Mouse (Mus musculus) heart, postnatal 36 days (tissue): Measurements from ENCODE around the gene Tac2. TPM values are rescaled to one million over a fixed set of nuclear protein-coding genes. Genes with fewer than 3 reads are reported as not detected.
A peak's percentile ranks its signal among the peaks of the same experiment; 100 is the strongest.
"Not testable (repeated sequence)": the region's sequence is repeated elsewhere in the genome, so short reads cannot be mapped to it uniquely, and the experiment has no call there.

Experiments
- DNase-seq, 2 experiments: peaks; one replicate each; pipeline ENCODE4 v3.0.0; 2021 to 2022
- intact Hi-C: fragments of 180-260 bp; cut with DNase I; formaldehyde crosslinking; loops from one replicate; pipeline ENCODE4 v1.15.1; 2025
- total RNA-seq, 2 experiments: library from RNA; stranded (reverse); gene quantifications; 2 replicates each; pipeline ENCODE4 v1.2.3; 2021

Gene Tac2
- total RNA-seq, 2 experiments from 2014 or later, result not detected

DNA sequence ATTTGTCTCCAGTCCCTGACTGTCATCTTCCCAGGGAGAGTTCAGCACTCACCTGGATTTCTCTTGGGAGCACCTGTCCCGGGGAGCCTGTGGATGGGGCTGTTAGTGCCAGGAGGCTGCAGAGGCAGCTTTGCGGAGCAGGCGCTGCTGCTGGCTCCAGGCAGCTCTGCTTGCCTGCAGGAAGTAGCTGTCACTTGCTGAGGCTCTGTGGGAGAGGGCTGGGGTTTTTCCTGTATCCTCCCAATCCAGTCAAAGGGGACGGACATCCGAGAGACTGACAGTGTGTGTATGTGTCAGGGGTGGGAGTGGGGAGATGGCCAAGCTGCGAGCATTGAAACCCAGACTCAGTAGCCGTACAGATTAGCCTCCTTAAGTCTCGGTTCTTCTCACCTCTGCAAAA lies 27.3 kb downstream of the Tac2 start, which contains the start of gene Gpr182:
Gene Gpr182 (minus strand): TSS at position 185 of the 400 bp plus-strand sequence.
- intact Hi-C loops, result loop anchor here (5.0 kb wide), 1 partner anchor 109 kb away; the partner anchor contains the start of gene Stat6
- DNase-seq, result peak; percentile 38 to 43

- intact Hi-C loops, result loop anchor here (5.0 kb wide), 1 partner anchor 112 kb away; the partner anchor contains the start of gene Stat6
- no peak for DNase-seq
These were observed 30.4 kb downstream of the Tac2 start for GRCm38 (mm10) chr10:127754566-127755166.

DNA sequence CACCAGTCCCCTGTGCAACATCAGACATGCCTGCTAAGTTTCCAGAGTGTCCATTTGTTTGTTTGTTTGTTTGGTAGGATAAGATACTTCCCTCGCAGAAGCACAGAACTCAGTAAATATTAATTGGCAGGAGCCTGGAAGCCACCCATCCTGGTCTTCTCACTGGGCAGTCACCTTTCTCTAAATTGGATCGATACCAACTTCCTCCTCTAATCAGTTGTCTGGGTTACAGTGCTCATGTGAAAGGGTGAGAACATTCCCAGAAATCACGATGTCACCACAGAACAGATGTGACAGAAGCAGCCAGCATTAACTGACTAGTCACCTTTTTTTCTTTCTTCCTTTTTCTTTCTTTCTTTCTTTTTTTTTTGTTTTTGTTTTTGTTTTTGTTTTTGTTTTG lies 31.0 kb downstream of the Tac2 start:
- DNase-seq, result no peak
- intact Hi-C loops, result no loop called here

DNA sequence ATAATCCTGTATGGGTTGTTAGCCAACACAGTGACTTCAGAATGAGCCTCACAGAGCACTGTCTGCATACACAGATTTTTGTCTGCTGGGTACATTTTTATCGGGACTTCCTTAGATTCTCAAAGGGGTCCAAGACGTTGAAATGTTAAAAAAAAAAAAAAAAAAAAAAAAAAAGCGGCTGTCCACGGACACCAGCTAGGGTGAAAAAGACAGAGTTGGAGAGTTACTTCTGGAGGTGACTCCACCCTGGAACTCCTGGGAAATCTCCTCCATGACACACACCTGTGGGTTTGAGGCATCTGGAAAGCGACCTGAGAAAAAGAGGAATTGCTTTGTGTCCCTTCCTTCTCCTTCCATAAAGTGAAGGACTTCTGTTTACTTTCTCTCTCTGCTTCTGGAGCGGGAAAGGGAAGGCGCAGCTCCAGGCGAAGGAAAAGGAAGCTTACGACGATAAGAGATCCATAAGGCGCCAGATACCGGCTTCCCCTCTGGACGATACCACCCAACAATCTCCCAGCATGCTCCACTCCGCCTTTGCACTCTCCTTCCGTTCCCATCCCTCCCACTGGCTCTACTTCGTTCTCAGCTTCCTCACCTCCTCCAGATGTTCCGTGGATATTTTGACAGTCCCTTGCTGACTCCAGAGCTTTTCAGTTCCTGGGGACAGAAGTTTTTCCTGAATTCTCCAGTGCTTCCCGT lies 31.6 kb downstream of the Tac2 start:
- intact Hi-C loops, result no loop called here
- peak; percentile 43 to 52 for DNase-seq

DNA sequence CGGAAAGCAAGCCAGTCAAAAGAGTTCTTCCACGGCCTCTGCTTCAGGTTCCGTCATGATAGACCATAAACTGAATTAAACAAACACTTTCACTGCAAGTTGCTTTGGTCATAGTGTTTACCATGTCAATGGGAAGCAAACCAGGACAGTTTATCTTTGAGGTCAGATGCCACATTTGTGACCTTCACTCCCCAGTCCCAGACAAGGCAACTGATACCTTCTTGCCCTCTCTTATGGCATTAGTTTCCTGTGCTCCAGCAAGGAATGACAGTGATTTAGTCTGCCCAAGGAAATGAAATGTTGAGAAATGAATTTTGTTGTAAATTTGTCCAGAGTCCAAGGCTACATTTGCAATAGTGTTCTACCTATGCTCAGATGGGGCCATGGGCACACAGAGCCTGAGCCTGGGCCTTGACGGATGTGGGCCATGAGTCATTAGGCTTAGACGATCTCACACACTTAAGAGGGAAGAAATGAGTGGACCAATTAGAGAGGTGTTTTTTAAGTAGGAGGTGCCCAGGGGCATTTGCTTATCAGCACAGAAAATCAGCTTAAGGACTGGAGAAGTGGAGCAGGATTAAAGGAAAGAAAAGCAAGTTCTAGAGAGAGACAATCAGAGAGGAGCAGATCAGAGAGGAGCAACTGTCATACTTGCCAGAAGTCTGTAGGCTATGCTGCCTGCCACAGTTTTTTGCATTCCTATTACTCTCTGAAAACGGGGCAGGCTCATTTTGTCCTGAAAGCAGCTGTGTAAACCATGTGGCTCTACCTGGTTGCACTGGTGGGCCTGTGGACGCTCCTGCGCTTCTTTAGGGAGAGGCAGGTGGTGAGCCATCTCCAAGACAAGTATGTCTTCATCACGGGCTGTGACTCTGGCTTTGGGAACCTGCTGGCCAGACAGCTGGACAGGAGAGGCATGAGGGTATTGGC lies 35.2 kb downstream of the Tac2 start, which contains the start of the genes Rdh1 and Rdh16f1:
Gene Rdh1 (plus strand): TSS at position 541 of the 930 bp plus-strand sequence.
Gene Rdh16f1 (plus strand): TSS at position 607 of the 930 bp plus-strand sequence.
- intact Hi-C loops, result no loop called here
- DNase-seq, result no peak

DNA sequence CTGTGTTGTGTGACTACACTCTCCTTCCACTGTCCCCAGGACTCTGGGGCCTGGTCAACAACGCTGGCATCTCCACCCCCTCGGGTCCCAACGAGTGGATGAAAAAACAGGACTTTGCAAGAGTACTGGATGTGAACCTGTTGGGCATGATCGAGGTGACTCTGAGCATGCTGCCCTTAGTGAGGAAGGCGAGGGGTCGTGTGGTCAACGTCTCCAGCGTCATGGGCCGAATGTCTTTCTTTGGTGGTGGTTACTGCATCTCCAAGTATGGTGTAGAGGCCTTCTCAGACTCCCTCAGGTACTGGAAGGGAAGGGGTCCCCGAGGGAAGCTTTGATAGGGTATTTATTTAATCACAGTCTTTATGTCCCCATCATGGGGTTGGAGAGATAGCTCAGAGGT lies 38.6 kb downstream of the Tac2 start:
- DNase-seq, intact Hi-C loops: not testable (repeated sequence)

DNA sequence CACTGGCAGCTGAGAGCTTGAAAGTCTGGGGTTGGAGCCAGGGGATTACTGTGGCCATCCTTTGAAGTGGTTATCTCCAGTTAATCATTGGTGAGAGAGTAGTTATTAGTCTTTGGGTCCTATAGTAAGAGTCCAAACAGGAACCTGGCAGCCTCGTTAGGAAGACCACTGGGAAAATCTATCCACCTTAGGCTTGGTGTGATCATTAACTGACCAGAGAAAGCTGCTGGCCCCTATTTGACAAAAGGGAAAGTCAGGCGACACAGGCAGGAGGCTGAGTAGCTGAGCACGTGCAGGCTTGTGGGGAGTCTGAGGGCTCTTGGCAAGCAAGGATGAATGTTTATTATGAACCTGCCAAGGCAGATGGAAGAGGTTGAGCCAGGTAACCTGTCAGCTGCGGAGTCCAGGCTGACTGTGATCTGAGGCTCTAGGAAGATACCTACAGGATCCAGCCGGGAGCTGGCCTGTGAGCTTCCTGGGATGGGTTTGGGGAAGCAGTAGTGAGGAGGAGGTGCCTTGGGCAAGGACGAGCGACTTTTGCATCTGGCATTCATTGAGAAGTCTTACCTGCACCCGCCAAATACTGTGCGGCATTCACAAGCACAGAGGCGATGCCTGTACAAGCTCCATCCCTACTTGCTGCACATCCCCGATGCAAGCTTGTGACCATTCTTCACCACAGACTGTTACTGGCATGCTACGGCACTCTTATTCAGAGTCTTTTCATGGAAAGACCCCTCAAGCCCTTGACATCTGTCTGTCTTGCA lies 39.8 kb downstream of the Tac2 start:
- no peak for DNase-seq
- intact Hi-C loops, result no loop called here

DNA sequence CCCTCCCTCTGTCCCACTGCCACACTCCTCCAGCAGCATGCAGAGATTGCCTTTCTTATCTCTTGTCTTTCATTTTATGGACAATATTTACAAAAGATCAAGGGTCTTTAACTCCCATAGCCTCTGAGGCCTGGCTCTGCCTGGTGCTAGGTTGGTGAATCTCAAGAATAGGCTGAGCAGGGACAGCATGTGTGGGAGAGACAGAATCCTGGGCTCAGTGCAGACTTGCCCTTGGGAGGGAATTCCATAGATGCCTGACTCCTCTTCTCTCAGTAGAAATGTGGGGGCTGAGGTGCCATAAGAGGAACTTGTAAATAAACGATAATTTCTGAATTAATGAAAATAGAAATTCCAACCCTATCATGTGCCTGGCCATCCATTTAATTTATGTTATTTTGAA lies 42.3 kb downstream of the Tac2 start:
- intact Hi-C loops, result no loop called here
- DNase-seq, result no peak

GRCm38 (mm10) chr10:127776011-127776410 lies 51.7 kb downstream of the Tac2 start, which contains the start of gene Rdh9:
Rdh9 (plus strand) TSS chr10:127776386.
- intact Hi-C loops, result no loop called here
- no peak for DNase-seq

Other genes starting within 250 kb of the Tac2 start
- gene Stac3, start 222.8 kb upstream of the Tac2 start, total RNA-seq, result under 1 TPM; 0.51 to 0.64 TPM
- gene Ndufa4l2, start 209.5 kb upstream of the Tac2 start, total RNA-seq, result 10 to 100 TPM; 26.0 to 27.6 TPM
- 10 to 100 TPM; 43.8 to 44.3 TPM for gene Shmt2, start 202.0 kb upstream of the Tac2 start, total RNA-seq
- gene Nxph4, start 189.9 kb upstream of the Tac2 start, total RNA-seq, result under 1 TPM; 0.28 to 0.41 TPM
- gene Lrp1, start 103.3 kb upstream of the Tac2 start, total RNA-seq, result 10 to 100 TPM; 73.4 to 88.6 TPM
- gene Stat6, start 81.5 kb upstream of the Tac2 start, total RNA-seq, result 10 to 100 TPM; 42.3 to 46.0 TPM
- gene Nemp1, start 57.6 kb upstream of the Tac2 start, total RNA-seq, result 1 to 10 TPM; 2.7 to 4.5 TPM
- 1 to 10 TPM; 5.7 to 8.4 TPM for gene Nab2, start 55.9 kb upstream of the Tac2 start, total RNA-seq
- not detected for gene Myo1a, start 19.3 kb upstream of the Tac2 start, total RNA-seq
- 1 to 10 TPM; 6.8 to 7.8 TPM for gene Zbtb39, start 15.1 kb downstream of the Tac2 start, total RNA-seq
- 1 to 10 TPM; 3.5 to 4.0 TPM for gene Gpr182, start 27.3 kb downstream of the Tac2 start, total RNA-seq
- gene Rdh1, start 35.2 kb downstream of the Tac2 start, total RNA-seq, result under 1 TPM in 1 of 2 experiments, not detected in 1; 0.08 TPM
- under 1 TPM in 1 of 2 experiments, not detected in 1; 0.11 TPM for gene Rdh16f1, start 35.3 kb downstream of the Tac2 start, total RNA-seq
- gene Rdh9, start 51.9 kb downstream of the Tac2 start, total RNA-seq, result under 1 TPM in 1 of 2 experiments, not detected in 1; 0.36 TPM
- gene Rdh16, start 76.7 kb downstream of the Tac2 start, total RNA-seq, result not detected
- not detected for gene Rdh19, start 125.5 kb downstream of the Tac2 start, total RNA-seq
- not detected for gene Rdh16f2, start 142.0 kb downstream of the Tac2 start, total RNA-seq
- not detected for gene Rdh7, start 164.3 kb downstream of the Tac2 start, total RNA-seq
- gene Sdr9c7, start 174.0 kb downstream of the Tac2 start, total RNA-seq, result not detected